Mouse (Mus musculus) embryonic facial prominence, embryonic 10.5 days (tissue): ENCODE measurements around the gene Ift81. TPM values are rescaled to one million over a fixed set of nuclear protein-coding genes. Genes with fewer than 3 reads are reported as not detected.

ENCODE experiments used
- DNase-seq: peaks from one replicate; pipeline ENCODE4 v3.0.0-alpha.2; 2017; ENCODE audit warnings: low spot score
- H3K27ac ChIP-seq: fragments of 300-500 bp; sonication (generic); replicated peaks from 2 replicates; pipeline ENCODE4 v1.5.1; 2016; ENCODE audit warnings: mild to moderate bottlenecking
- H3K27me3 ChIP-seq: fragments of 300-500 bp; sonication (generic); replicated peaks from 2 replicates; pipeline ENCODE4 v1.6.1; 2016; ENCODE audit warnings: low read depth, mild to moderate bottlenecking; ENCODE audit not compliant: poor library complexity, severe bottlenecking
- H3K36me3 ChIP-seq: fragments of 300-500 bp; sonication (generic); replicated peaks from 2 replicates; pipeline ENCODE4 v1.6.1; 2016; ENCODE audit warnings: mild to moderate bottlenecking, moderate library complexity
- H3K4me1 ChIP-seq: fragments of 300-500 bp; sonication (generic); 2 replicates; pipeline ENCODE4 v1.6.1; 2016
- H3K4me3 ChIP-seq: fragments of 300-500 bp; sonication (generic); 2 replicates; pipeline ENCODE4 v1.5.1; 2016; ENCODE audit warnings: mild to moderate bottlenecking, moderate library complexity
- H3K9me3 ChIP-seq: fragments of 300-500 bp; sonication (generic); 2 replicates; pipeline ENCODE4 v1.6.1; 2016; ENCODE audit warnings: mild to moderate bottlenecking
- WGBS: fragments of 180-500 bp; shearing (Covaris S2); methylation state at CpG from one replicate; pipeline ENCODE4 v1.1.7; 2016; 5-methylcytosine and 5-hydroxymethylcytosine counted together
- polyA plus RNA-seq: library from polyadenylated mRNA; unstranded; fragments of >200 nt; fragmentation: Nextera tagmentation; extraction: Ambion mirVana; gene quantifications from 2 replicates; pipeline ENCODE4 v1.2.1, GENCODE M21; 2016

Ift81 gene
- polyA plus RNA-seq, 1 experiment from 2014 or later = 50.2 TPM

GRCm38 (mm10) chr5:122519043-122519660, 95.2 kb downstream of the Ift81 start:
- no peaks in the 10 kb centered on the region; the same call in 1 of the 2 replicates for H3K27me3 ChIP-seq
- H3K27ac ChIP-seq = no peak overlapping the region; the same call in 1 of the 2 replicates
- no peaks in the 10 kb centered on the region for H3K9me3 ChIP-seq
- H3K4me1 ChIP-seq = peaks cover 37% of the 10 kb centered on the region
- no peaks in the 10 kb centered on the region for H3K36me3 ChIP-seq
- no peak for DNase-seq
- H3K4me3 ChIP-seq = no peak overlapping the region
- 59% methylated on average over 7 of the region's 7 CpGs for WGBS

GRCm38 (mm10) chr5:122518247-122518646, 96.1 kb downstream of the Ift81 start:
- Histone ChIP-seq H3K36me3 (no peaks in the 10 kb centered on the region), H3K4me3 (no peak overlapping the region), H3K9me3 (no peaks in the 10 kb centered on the region), H3K27me3 (no peaks in the 10 kb centered on the region; the same call in 1 of the 2 replicates), H3K4me1 (peaks cover 44% of the 10 kb centered on the region), H3K27ac (no peak overlapping the region)
- peak; percentile 27 for DNase-seq
- 33% methylated on average over 8 of the region's 8 CpGs for WGBS

GRCm38 (mm10) chr5:122516901-122517300, 97.4 kb downstream of the Ift81 start:
- no peaks in the 10 kb centered on the region for H3K9me3 ChIP-seq
- peaks cover 44% of the 10 kb centered on the region for H3K4me1 ChIP-seq
- H3K27me3 ChIP-seq = no peaks in the 10 kb centered on the region; the same call in 1 of the 2 replicates
- no peak overlapping the region for H3K27ac ChIP-seq
- no peaks in the 10 kb centered on the region for H3K36me3 ChIP-seq
- WGBS = 79% methylated on average over 5 of the region's 5 CpGs
- H3K4me3 ChIP-seq = no peak overlapping the region
- no peak for DNase-seq

GRCm38 (mm10) chr5:122516029-122516730, 98.1 kb downstream of the Ift81 start:
- H3K4me1 ChIP-seq = peaks cover 48% of the 10 kb centered on the region
- no peak overlapping the region for H3K4me3 ChIP-seq

GRCm38 (mm10) chr5:122514127-122514521, 100.2 kb downstream of the Ift81 start:
- H3K4me3 ChIP-seq = no peak overlapping the region
- H3K27ac ChIP-seq = 0 out of 2 replicates have a peak overlapping the region, but pooled peaks have one; percentile 42
- H3K9me3 ChIP-seq = no peaks in the 10 kb centered on the region

More at GRCm38 (mm10) chr5:122516029-122516730, 98.1 kb downstream of the Ift81 start:
- Histone ChIP-seq H3K27ac (no peak overlapping the region), H3K27me3 (no peaks in the 10 kb centered on the region; the same call in 1 of the 2 replicates), H3K36me3 (no peaks in the 10 kb centered on the region), H3K9me3 (no peaks in the 10 kb centered on the region)
- no peak for DNase-seq
- 81% methylated on average over 11 of the region's 11 CpGs for WGBS

GRCm38 (mm10) chr5:122513421-122514126, 100.7 kb downstream of the Ift81 start:
- 44% methylated on average over 23 of the region's 23 CpGs for WGBS
- DNase-seq = no peak

More at GRCm38 (mm10) chr5:122514127-122514521, 100.2 kb downstream of the Ift81 start:
- no peak for DNase-seq
- H3K4me1 ChIP-seq = peaks cover 48% of the 10 kb centered on the region
- H3K36me3 ChIP-seq = no peaks in the 10 kb centered on the region
- 33% methylated on average over 8 of the region's 8 CpGs for WGBS
- H3K27me3 ChIP-seq = no peaks in the 10 kb centered on the region; the same call in 1 of the 2 replicates

GRCm38 (mm10) chr5:122512011-122512410, 102.3 kb downstream of the Ift81 start:
- Histone ChIP-seq H3K27me3 (no peaks in the 10 kb centered on the region; the same call in 1 of the 2 replicates), H3K4me1 (peaks cover 31% of the 10 kb centered on the region), H3K36me3 (no peaks in the 10 kb centered on the region), H3K9me3 (no peaks in the 10 kb centered on the region), H3K4me3 (no peak overlapping the region), H3K27ac (no peak overlapping the region)
- WGBS = 73% methylated on average over 6 of the region's 6 CpGs
- no peak for DNase-seq

More at GRCm38 (mm10) chr5:122513421-122514126, 100.7 kb downstream of the Ift81 start:
- H3K36me3 ChIP-seq = no peaks in the 10 kb centered on the region
- peak overlapping the region; percentile 42; the same call in 1 of the 2 replicates for H3K27ac ChIP-seq
- no peaks in the 10 kb centered on the region; the same call in 1 of the 2 replicates for H3K27me3 ChIP-seq
- H3K9me3 ChIP-seq = no peaks in the 10 kb centered on the region
- 0 out of 2 replicates have a peak overlapping the region, but pooled peaks have one; percentile 20 for H3K4me3 ChIP-seq
- H3K4me1 ChIP-seq = peaks cover 43% of the 10 kb centered on the region

GRCm38 (mm10) chr5:122511405-122511804, 102.9 kb downstream of the Ift81 start:
- peaks cover 27% of the 10 kb centered on the region for H3K4me1 ChIP-seq
- H3K4me3 ChIP-seq = no peak overlapping the region
- H3K27ac ChIP-seq = no peak overlapping the region
- H3K27me3 ChIP-seq = no peaks in the 10 kb centered on the region; the same call in 1 of the 2 replicates
- peaks cover 3% of the 10 kb centered on the region; the same call in 1 of the 2 replicates for H3K9me3 ChIP-seq
- no peak for DNase-seq
- no peaks in the 10 kb centered on the region for H3K36me3 ChIP-seq
- WGBS = 75% methylated on average over 9 of the region's 9 CpGs

- no peak overlapping the region for H3K4me3 ChIP-seq
- WGBS = 67% methylated on average over 17 of the region's 17 CpGs
- no peaks in the 10 kb centered on the region for H3K27me3 ChIP-seq
- H3K4me1 ChIP-seq = peaks cover 27% of the 10 kb centered on the region
- no peak overlapping the region for H3K27ac ChIP-seq
- H3K9me3 ChIP-seq = peaks cover 5% of the 10 kb centered on the region; the same call in 1 of the 2 replicates
- no peak for DNase-seq
- no peaks in the 10 kb centered on the region for H3K36me3 ChIP-seq
Measured at GRCm38 (mm10) chr5:122510651-122511157, 103.6 kb downstream of the Ift81 start.

- H3K4me3 ChIP-seq = no peak overlapping the region
- no peak for DNase-seq
- no peaks in the 10 kb centered on the region for H3K27me3 ChIP-seq
- no peaks in the 10 kb centered on the region for H3K36me3 ChIP-seq
- H3K27ac ChIP-seq = no peak overlapping the region
- H3K4me1 ChIP-seq = peaks cover 27% of the 10 kb centered on the region
- peaks cover 5% of the 10 kb centered on the region; the same call in 1 of the 2 replicates for H3K9me3 ChIP-seq
- whole genome bisulfite sequencing = 74% methylated on average over 7 of the region's 7 CpGs
Measured at GRCm38 (mm10) chr5:122509608-122510007, 104.7 kb downstream of the Ift81 start.

- DNase-seq = no peak
- Histone ChIP-seq H3K4me1 (peaks cover 25% of the 10 kb centered on the region), H3K27ac (no peak overlapping the region), H3K36me3 (no peaks in the 10 kb centered on the region), H3K9me3 (peaks cover 5% of the 10 kb centered on the region; the same call in 1 of the 2 replicates), H3K4me3 (no peak overlapping the region), H3K27me3 (peaks cover 3% of the 10 kb centered on the region; the same call in 1 of the 2 replicates)
- WGBS = 92% methylated on average over 11 of the region's 11 CpGs
Measured at GRCm38 (mm10) chr5:122508861-122509306, 105.4 kb downstream of the Ift81 start.

- H3K4me3 ChIP-seq = no peak overlapping the region
- H3K9me3 ChIP-seq = peaks cover 5% of the 10 kb centered on the region; the same call in 1 of the 2 replicates
- no peak overlapping the region for H3K27ac ChIP-seq
- H3K36me3 ChIP-seq = no peaks in the 10 kb centered on the region
- peaks cover 35% of the 10 kb centered on the region for H3K4me1 ChIP-seq
- peaks cover 12% of the 10 kb centered on the region; the same call in 1 of the 2 replicates for H3K27me3 ChIP-seq
- no peak for DNase-seq
Measured at GRCm38 (mm10) chr5:122507396-122507795, 106.9 kb downstream of the Ift81 start.
